Mouse (Mus musculus): ENCODE data around the gene Slc19a2. TPM values are rescaled to one million over a fixed set of nuclear protein-coding genes. Genes with fewer than 3 reads are reported as not detected.
A peak's percentile ranks its signal among the peaks of the same experiment; 100 is the strongest.

The Slc19a2 gene
- polyA plus RNA-seq, 1 experiment from 2014 or later = 32.5 TPM

- H3K9ac ChIP-seq (ENCODE audit: low read depth, low read length) = no peak overlapping the region
- H3K4me1 ChIP-seq (ENCODE audit: control insufficient read depth, low read depth, low read length) = no peaks in the 10 kb centered on the region
- WGBS (ENCODE audit: insufficient replicate concordance) = 84% methylated on average over 6 of the region's 6 CpGs
- H3K4me3 ChIP-seq (ENCODE audit: low read depth, low read length) = no peak overlapping the region
- no peak overlapping the region for H3K27ac ChIP-seq (ENCODE audit: low read length)
- H3K27me3 ChIP-seq (ENCODE audit: control insufficient read depth, insufficient read depth, low read depth, low read length) = no peaks in the 10 kb centered on the region
- peaks cover 15% of the 10 kb centered on the region for H3K36me3 ChIP-seq (ENCODE audit: control insufficient read depth, insufficient read depth)
- no peak for ATAC-seq (ENCODE audit: low read depth)
- no peak overlapping the region for H3K4me2 ChIP-seq (ENCODE audit: low read depth, low read length)
- H3K9me3 ChIP-seq (replicated peaks; ENCODE audit: control insufficient read depth, low read length) = no peaks in the 10 kb centered on the region
Measured at GRCm38 (mm10) chr1:164294071-164294470, 45.2 kb downstream of the Slc19a2 start.

- Histone ChIP-seq H3K27ac (ENCODE audit: low read length) (no peak overlapping the region), H3K4me3 (ENCODE audit: low read depth, low read length) (no peak overlapping the region), H3K36me3 (ENCODE audit: control insufficient read depth, insufficient read depth) (peaks cover 18% of the 10 kb centered on the region), H3K27me3 (ENCODE audit: control insufficient read depth, insufficient read depth, low read depth, low read length) (no peaks in the 10 kb centered on the region), H3K9ac (ENCODE audit: low read depth, low read length) (no peak overlapping the region), H3K9me3 (replicated peaks; ENCODE audit: control insufficient read depth, low read length) (no peaks in the 10 kb centered on the region), H3K4me1 (ENCODE audit: control insufficient read depth, low read depth, low read length) (no peaks in the 10 kb centered on the region), H3K4me2 (ENCODE audit: low read depth, low read length) (no peak overlapping the region)
- WGBS (ENCODE audit: insufficient replicate concordance) = 57% methylated on average over 4 of the region's 5 CpGs
- no peak for ATAC-seq (ENCODE audit: low read depth)
Measured at GRCm38 (mm10) chr1:164296473-164296872, 47.6 kb downstream of the Slc19a2 start.

- WGBS (ENCODE audit: insufficient replicate concordance) = 56% methylated on average over 4 of the region's 4 CpGs
- Histone ChIP-seq H3K27me3 (ENCODE audit: control insufficient read depth, insufficient read depth, low read depth, low read length) (no peaks in the 10 kb centered on the region), H3K4me3 (ENCODE audit: low read depth, low read length) (no peak overlapping the region), H3K27ac (ENCODE audit: low read length) (no peak overlapping the region), H3K9ac (ENCODE audit: low read depth, low read length) (no peak overlapping the region), H3K4me2 (ENCODE audit: low read depth, low read length) (no peak overlapping the region), H3K36me3 (ENCODE audit: control insufficient read depth, insufficient read depth) (peaks cover 21% of the 10 kb centered on the region), H3K4me1 (ENCODE audit: control insufficient read depth, low read depth, low read length) (no peaks in the 10 kb centered on the region; the same call in 1 of the 2 replicates), H3K9me3 (replicated peaks; ENCODE audit: control insufficient read depth, low read length) (no peaks in the 10 kb centered on the region)
- ATAC-seq (ENCODE audit: low read depth) = no peak
Measured at GRCm38 (mm10) chr1:164301949-164302348, 53.1 kb downstream of the Slc19a2 start.

- no peak within 1 kb of the TSS for H3K9ac ChIP-seq (ENCODE audit: low read depth, low read length)
- no peaks in the 10 kb centered on the region for H3K27me3 ChIP-seq (ENCODE audit: control insufficient read depth, insufficient read depth, low read depth, low read length)
- H3K27ac ChIP-seq (ENCODE audit: low read length) = no peak within 1 kb of the TSS
- WGBS (ENCODE audit: insufficient replicate concordance) = 85% methylated on average over 5 of the region's 5 CpGs
- no peak within 1 kb of the TSS for H3K4me2 ChIP-seq (ENCODE audit: low read depth, low read length)
- peaks cover 16% of the 10 kb centered on the region for H3K36me3 ChIP-seq (ENCODE audit: control insufficient read depth, insufficient read depth)
- no peak for ATAC-seq (ENCODE audit: low read depth)
- H3K4me3 ChIP-seq (ENCODE audit: low read depth, low read length) = no peak within 1 kb of the TSS
- H3K9me3 ChIP-seq (replicated peaks; ENCODE audit: control insufficient read depth, low read length) = no peaks in the 10 kb centered on the region
- H3K4me1 ChIP-seq (ENCODE audit: control insufficient read depth, low read depth, low read length) = peaks cover 7% of the 10 kb centered on the region
Measured at GRCm38 (mm10) chr1:164303821-164304220, 55.0 kb downstream of the Slc19a2 start, which contains the start of gene Nme7. TSS of gene Nme7 (plus strand) at chr1:164304121.

GRCm38 (mm10) chr1:164307124-164307751, 58.4 kb downstream of the Slc19a2 start, which contains the start of gene Blzf1:
TSS of gene Blzf1 (minus strand) at chr1:164307489.
- H3K9ac ChIP-seq (ENCODE audit: low read depth, low read length) = peak within 1 kb of the TSS; percentile 78
- peak within 1 kb of the TSS; percentile 86 for H3K4me2 ChIP-seq (ENCODE audit: low read depth, low read length)
- no peaks in the 10 kb centered on the region for H3K9me3 ChIP-seq (replicated peaks; ENCODE audit: control insufficient read depth, low read length)
- peak; percentile 99 for ATAC-seq (ENCODE audit: low read depth)
- H3K27ac ChIP-seq (ENCODE audit: low read length) = peak within 1 kb of the TSS; percentile 60
- H3K27me3 ChIP-seq (ENCODE audit: control insufficient read depth, insufficient read depth, low read depth, low read length) = no peaks in the 10 kb centered on the region
- peaks cover 7% of the 10 kb centered on the region for H3K4me1 ChIP-seq (ENCODE audit: control insufficient read depth, low read depth, low read length)
- under 1% methylated on average over 35 of the region's 35 CpGs for WGBS (ENCODE audit: insufficient replicate concordance)
- peaks cover 4% of the 10 kb centered on the region for H3K36me3 ChIP-seq (ENCODE audit: control insufficient read depth, insufficient read depth)
- H3K4me3 ChIP-seq (ENCODE audit: low read depth, low read length) = peak within 1 kb of the TSS; percentile 78

- Histone ChIP-seq H3K36me3 (ENCODE audit: control insufficient read depth, insufficient read depth) (no peaks in the 10 kb centered on the region), H3K4me3 (ENCODE audit: low read depth, low read length) (peak overlapping the region; percentile 78), H3K27ac (ENCODE audit: low read length) (no peak overlapping the region), H3K4me1 (ENCODE audit: control insufficient read depth, low read depth, low read length) (peaks cover 7% of the 10 kb centered on the region), H3K4me2 (ENCODE audit: low read depth, low read length) (peak overlapping the region; percentile 86), H3K9me3 (replicated peaks; ENCODE audit: control insufficient read depth, low read length) (no peaks in the 10 kb centered on the region), H3K27me3 (ENCODE audit: control insufficient read depth, insufficient read depth, low read depth, low read length) (no peaks in the 10 kb centered on the region), H3K9ac (ENCODE audit: low read depth, low read length) (peak overlapping the region; percentile 66)
- 11% methylated on average over 10 of the region's 10 CpGs for WGBS (ENCODE audit: insufficient replicate concordance)
- no peak for ATAC-seq (ENCODE audit: low read depth)
Measured at GRCm38 (mm10) chr1:164307922-164308321, 59.1 kb downstream of the Slc19a2 start.

- H3K4me2 ChIP-seq (ENCODE audit: low read depth, low read length) = no peak overlapping the region
- no peak for ATAC-seq (ENCODE audit: low read depth)
- H3K36me3 ChIP-seq (ENCODE audit: control insufficient read depth, insufficient read depth) = no peaks in the 10 kb centered on the region
- H3K9ac ChIP-seq (ENCODE audit: low read depth, low read length) = no peak overlapping the region
- H3K9me3 ChIP-seq (replicated peaks; ENCODE audit: control insufficient read depth, low read length) = no peaks in the 10 kb centered on the region
- no peaks in the 10 kb centered on the region for H3K4me1 ChIP-seq (ENCODE audit: control insufficient read depth, low read depth, low read length)
- no peak overlapping the region for H3K27ac ChIP-seq (ENCODE audit: low read length)
- no peaks in the 10 kb centered on the region for H3K27me3 ChIP-seq (ENCODE audit: control insufficient read depth, insufficient read depth, low read depth, low read length)
- no peak overlapping the region for H3K4me3 ChIP-seq (ENCODE audit: low read depth, low read length)
- 72% methylated on average over 5 of the region's 5 CpGs for WGBS (ENCODE audit: insufficient replicate concordance)
Measured at GRCm38 (mm10) chr1:164314085-164314484, 65.2 kb downstream of the Slc19a2 start.

Other genes with a start within 250 kb of the Slc19a2 start
- gene Sele, start 200.8 kb upstream of the Slc19a2 start, polyA plus RNA-seq (2015; fragmentation: Nextera tagmentation; extraction: Ambion mirVana) = 0.06 TPM in 1 of 2 replicates, not detected in the other
- 11.8 and 13.4 TPM in 2 replicates for gene Sell, start 187.1 kb upstream of the Slc19a2 start, polyA plus RNA-seq (2015; fragmentation: Nextera tagmentation; extraction: Ambion mirVana)
- 0.75 and 1.2 TPM in 2 replicates for gene Selp, start 133.8 kb upstream of the Slc19a2 start, polyA plus RNA-seq (2015; fragmentation: Nextera tagmentation; extraction: Ambion mirVana)
- 15.3 and 19.1 TPM in 2 replicates for gene F5, start 97.2 kb upstream of the Slc19a2 start, polyA plus RNA-seq (2015; fragmentation: Nextera tagmentation; extraction: Ambion mirVana)
- gene Ccdc181, start 26.5 kb downstream of the Slc19a2 start, polyA plus RNA-seq (2015; fragmentation: Nextera tagmentation; extraction: Ambion mirVana) = 2.1 and 2.6 TPM in 2 replicates
- 8.5 and 9.4 TPM in 2 replicates for gene Nme7, start 55.1 kb downstream of the Slc19a2 start, polyA plus RNA-seq (2015; fragmentation: Nextera tagmentation; extraction: Ambion mirVana)
- gene Blzf1, start 58.4 kb downstream of the Slc19a2 start, polyA plus RNA-seq (2015; fragmentation: Nextera tagmentation; extraction: Ambion mirVana) = 8.8 and 9.1 TPM in 2 replicates
- 17.7 and 20.3 TPM in 2 replicates for gene Atp1b1, start 209.3 kb downstream of the Slc19a2 start, polyA plus RNA-seq (2015; fragmentation: Nextera tagmentation; extraction: Ambion mirVana)